Mouse (Mus musculus): ENCODE data around the gene Phospho1.

The Phospho1 gene

GRCm38 (mm10) chr11:95814101-95814500, 10.2 kb upstream of the Phospho1 start:
- no peak for DNase-seq

DNA sequence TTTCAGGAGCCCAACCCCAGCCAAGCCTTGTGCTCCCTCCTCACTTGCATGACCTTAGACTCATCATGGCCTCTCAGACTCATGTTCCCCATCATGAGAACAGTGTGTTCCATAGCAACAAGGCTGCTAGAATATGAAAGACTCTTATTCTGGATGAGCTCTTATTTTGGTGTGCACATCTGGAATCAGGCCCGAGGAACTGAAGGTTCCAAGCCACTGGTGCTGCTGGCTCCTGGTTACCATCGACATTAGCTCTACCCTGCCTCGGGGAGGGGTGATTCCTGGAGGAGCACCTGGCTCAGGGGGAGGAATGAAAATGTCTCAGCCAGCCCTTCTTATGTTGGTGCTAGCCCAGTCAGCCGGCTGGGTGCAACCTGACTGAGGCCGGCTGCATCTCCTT, 9.4 kb upstream of the Phospho1 start:
- no peak for DNase-seq

GRCm38 (mm10) chr11:95815412-95815811, 8.9 kb upstream of the Phospho1 start:
- DNase-seq, result no peak

DNA sequence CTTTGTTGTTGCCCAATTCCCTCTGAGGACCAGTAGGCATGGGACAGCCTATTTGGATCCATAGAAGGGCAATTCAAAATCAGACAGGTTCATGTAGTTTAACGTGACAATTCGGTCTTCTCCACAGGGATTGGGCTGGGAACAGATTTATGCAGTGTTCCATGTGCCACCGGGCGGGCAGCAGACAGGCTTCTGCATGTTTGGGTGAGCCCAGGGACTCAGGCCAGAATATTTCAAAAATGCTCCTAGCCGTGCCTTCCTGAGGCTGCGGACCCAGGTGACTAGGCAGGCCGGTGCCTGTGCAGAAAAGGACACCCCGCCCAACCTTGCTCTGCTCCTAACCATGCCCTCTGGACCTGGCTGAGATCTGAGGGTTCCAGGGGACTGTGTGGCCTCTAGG, 5.2 kb upstream of the Phospho1 start:
- peak in 1 of 2 experiments; percentile 71 for DNase-seq

DNA sequence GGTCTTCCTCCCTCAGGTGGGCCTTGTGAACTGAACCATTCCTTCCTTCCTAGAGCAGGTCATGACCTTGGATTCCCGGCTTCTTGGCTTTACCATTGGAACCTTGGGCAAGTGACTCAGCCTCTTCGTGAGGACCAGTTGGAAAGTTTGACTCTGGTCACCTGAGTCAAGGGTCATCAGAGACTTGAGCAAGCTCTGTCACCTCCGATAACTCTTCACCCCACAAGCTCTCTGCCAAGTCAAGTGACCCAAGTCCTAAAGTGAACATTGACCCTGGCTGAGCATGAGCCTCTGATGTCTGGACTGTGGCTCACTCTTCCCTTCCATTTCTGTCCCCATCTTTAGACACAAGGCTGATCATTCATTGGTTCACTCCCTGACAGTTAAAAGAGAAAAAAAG, 2.8 kb upstream of the Phospho1 start:
- DNase-seq, result no peak

DNA sequence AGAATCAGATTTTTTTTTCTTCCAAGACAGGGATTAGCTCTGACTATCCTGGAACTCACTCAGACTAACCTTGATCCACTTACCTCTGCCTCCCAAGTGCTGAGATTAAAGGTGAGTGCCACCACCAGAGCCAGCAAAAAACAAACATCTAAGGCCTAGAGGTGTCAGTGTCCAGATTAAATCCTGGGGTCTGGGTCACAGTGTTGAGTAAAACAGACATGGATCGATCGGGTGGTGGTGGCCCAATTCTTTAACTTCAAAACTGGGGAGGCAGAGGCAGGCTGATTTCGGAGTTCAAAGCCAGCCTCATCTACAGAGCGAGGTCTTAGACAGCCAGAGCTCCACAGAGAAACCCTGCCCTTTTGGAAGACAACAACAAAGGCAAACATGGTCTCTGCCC, 1.9 kb upstream of the Phospho1 start:
- no peak for DNase-seq

GRCm38 (mm10) chr11:95824877-95825243, 561 bp downstream of the Phospho1 start:
- peak; percentile 57 to 75 for DNase-seq

DNA sequence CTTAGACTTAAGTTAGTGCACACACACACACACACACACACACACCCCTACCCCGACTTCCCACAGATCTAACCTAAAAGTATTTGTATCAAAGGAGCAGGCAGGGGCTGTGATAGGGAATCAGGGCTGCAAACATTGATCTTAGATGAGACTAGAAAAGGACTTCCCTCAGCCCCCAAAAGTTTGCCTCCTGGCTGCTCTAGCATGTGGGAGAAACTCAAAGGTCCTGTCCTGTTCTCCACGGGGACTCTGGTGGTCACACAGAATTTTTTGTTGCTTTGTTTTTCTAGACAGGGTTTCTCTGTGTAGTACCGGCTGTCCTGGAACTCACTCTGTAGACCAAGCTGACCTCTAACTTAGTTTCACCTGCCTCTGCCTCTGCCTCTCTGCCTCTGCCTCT, 1.3 kb downstream of the Phospho1 start:
- DNase-seq, result no peak

DNA sequence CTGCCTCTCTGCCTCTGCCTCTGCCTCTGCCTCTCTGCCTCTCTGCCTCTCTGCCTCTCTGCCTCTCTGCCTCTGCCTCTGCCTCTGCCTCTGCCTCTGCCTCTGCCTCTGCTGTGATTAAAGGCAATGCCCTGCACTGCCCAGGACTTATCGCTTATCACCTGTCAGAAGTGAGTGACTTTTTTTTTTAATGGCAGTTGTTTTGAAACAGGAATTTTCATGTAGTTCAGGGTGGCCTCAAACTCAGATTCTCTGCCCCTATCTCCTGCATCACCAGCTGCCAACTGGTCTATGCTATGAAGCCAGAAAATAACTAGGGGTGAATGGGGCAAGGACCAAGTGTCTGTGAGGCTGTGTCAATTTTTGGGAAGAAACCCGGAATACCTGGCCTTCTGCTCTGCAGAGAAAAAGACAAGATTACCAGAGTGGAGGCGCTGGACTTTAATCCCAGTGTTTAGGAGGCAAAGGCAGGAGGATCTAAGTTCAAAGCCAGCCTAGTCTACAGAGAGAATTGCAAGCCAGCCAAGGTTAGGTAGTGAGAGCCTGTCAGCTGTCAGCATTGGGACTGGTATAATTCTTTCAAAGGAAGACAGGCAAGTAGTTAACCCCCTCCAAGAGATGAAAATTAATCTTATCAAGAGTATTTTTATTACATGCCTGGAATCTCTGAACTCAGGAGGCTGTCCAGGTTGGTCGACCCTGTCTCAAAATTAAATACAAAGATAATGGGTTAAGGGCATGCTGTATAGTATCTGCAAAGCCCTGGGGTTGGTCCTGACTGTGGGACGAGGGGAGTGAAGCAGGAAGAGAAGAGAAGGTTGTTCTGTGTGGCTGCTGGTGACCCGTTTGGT, 2.2 kb downstream of the Phospho1 start:
- no peak for DNase-seq

- DNase-seq, result no peak
Observed at GRCm38 (mm10) chr11:95827168-95827447, 2.8 kb downstream of the Phospho1 start.

DNA sequence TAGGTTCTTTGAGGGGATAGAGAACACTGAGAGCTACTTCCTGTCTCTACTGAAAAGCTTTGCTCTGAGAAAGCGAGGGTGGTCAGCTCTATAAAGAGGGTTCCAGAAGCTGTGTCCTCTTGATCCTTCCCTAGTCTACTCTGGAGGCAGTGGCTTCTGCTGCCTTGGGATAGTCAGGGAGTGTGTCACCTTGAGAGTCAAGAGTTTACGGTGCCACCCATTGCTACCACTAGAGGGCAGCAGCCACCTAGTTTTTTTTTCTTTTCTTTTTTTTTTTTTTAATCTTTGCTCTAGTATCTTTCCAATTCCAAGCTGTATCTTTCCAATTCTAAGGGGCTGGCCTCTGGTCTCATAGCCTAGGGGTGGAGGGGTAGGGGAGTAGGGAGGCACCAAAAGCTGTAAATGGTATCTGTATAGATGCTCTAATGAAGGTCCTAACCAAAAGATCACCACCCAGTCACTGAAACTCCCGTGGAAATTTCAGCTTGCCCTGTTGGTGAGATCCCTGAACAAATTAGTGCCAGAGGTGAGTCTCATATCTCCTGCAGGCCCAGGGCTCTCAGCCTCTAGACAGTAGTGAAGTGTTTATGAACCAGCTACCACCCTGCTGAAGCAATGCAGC, 3.3 kb downstream of the Phospho1 start:
- peak; percentile 75 to 84 for DNase-seq

DNA sequence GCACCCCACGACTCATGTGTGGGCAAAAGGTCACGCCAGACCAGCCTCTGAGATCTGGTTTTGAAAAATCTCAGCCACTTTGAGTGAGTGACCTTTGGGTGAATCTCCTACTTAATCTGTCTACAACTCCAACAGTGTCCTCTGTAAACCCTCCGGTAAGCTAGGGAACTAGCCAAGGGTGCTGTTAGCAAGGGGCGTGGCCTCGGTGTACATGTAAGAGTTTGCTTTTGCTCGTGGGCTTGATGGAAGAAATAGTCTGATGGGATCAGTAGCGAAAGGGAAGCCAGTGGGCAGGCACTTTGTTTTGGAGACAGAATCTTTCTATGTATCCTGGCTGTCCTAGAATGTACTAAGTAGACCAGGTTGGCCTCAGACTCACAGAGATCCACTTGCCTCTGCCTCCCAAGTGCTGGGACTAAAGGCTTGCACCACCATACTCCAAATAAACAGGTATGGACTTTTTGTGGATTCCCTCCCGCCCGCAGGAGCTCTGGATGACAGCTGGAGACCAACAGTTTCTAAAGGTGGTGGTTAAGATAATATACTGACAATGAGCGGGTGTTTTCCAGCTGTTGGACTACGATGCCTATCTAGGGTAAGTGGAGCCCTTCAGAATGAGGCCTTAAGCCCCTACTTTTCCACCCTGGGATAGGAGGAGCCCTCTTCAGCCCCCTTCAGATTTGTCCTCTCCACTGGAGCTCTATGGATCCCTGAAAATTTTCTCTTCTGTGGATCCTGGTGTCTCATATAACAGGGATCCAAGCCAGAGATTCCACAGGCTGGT, 4.1 kb downstream of the Phospho1 start:
- peak in 1 of 2 experiments; percentile 31 for DNase-seq

GRCm38 (mm10) chr11:95829526-95830050, 5.3 kb downstream of the Phospho1 start:
- peak in 1 of 2 experiments; percentile 39 for DNase-seq

DNA sequence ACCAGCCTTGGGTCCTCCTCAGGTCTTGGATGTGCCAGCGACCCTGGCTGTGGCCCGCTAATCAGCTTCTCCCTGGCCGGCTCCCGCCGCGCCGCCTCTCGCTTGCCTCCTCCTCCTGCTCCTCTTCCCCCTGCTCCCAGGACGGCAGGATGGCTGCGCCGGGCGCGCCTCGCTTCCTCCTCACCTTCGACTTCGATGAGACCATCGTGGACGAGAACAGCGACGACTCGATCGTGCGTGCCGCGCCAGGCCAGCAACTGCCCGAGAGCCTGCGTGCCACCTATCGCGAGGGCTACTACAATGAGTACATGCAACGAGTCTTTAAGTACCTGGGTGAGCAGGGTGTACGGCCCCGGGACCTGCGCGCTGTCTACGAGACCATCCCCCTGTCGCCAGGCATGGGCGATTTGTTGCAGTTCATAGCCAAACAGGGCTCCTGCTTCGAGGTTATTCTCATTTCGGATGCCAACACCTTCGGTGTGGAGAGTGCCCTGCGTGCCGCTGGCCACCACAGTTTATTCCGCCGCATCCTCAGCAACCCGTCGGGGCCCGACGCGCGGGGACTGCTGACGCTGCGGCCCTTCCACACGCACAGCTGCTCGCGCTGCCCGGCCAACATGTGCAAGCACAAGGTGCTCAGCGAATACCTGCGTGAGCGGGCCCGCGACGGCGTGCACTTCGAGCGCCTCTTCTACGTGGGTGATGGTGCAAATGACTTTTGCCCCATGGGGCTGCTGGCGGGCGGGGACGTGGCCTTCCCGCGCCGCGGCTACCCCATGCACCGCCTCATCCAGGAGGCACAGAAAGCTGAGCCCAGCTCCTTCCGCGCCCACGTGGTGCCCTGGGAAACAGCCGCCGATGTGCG, 6.3 kb downstream of the Phospho1 start:
- peak in 1 of 2 experiments; percentile 58 for DNase-seq

DNA sequence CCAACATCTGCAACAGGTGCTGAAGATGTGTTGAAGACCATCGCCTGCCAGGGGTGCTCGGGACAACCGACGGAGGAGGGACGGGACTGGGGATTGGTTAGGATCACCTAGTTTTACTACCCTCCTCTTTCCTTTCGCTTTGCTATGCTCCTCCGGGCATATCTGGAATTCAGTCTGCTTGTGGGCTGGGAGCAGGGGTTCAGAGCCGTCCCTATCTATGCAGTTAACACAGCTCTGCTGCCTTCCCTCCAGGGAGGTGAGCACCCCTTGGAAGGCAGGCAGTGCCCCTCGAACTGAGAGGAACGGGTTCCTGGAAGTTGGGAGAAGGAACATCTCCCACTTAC, 6.9 kb downstream of the Phospho1 start:
- no peak for DNase-seq

DNA sequence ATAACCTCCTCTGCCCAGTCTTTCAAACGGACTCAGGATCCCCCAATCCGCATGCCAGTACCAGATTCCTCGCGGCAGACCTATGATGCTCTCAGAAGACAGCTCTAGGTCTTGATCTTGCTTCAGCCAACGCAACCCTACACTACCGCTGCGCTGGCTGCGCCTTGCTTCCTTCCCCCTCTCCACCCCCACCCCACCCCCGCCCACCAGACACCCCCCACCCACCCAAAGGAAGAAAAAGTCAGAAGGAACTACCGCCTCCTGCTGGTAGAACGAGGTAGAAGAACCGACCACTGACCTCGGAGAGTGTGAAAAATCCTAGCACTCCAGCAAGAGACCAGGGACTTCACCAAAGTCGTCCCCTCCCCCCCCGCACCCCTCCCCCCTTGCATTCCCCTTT, 7.3 kb downstream of the Phospho1 start:
- peak in 1 of 2 experiments; percentile 31 for DNase-seq

- DNase-seq, result peak in 1 of 2 experiments; percentile 32
Observed at GRCm38 (mm10) chr11:95832129-95833005, 8.1 kb downstream of the Phospho1 start.

DNA sequence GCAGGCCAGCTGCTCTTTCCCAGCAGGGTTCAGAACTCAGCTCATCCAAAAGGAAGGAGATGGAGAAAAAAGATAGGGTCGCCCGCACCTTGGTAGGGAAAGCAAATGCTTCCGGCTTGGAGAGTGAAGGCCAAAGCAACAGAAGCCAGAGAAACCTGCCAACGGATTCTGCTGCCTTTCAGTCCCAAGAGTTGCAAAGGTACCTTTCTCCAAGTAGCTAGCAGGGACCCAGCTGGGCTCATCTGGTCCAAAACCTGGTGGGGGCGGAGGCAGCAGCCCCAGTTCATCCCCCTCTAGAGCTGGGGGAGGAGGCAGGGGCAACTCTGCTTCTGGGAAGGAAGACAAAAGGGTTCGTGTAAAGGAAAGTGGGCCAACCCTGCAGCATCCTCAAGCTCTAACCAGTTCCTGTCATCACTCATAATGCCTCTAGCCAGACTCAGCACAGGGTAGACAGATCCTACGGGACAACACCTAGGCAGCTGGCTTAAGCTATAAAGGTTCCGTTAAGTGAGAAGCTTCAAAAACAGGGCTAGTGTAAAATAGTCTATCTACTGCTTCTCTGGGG, 8.8 kb downstream of the Phospho1 start:
- peak in 1 of 2 experiments; percentile 29 for DNase-seq

- DNase-seq, result peak in 1 of 2 experiments; percentile 44
Observed at GRCm38 (mm10) chr11:95833631-95834142, 9.4 kb downstream of the Phospho1 start.

DNA sequence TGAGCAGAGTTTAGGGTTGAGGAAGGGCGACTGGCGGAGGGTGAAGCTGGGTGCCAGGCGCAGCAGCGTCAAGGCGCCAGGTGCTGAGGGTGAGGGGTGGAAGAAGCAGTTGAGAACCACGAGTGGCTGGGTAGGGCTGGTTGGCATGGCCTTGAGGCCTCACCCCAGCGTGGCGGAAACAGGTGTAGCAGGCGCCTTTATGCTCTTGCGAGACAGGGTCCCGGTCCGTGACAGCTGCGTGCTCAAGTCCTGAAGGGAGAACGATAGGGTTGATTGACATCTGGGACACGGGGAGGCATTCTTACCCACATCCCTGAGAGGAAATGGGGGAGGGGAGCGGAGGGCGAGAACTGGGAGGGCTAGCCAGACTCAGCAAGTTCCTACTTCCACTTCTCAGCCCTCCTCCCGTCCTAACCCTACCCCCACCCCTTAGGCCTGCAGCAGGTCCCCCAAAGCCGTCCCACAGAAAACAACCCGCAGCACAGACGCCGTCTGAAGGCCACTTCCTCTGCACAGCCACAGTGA, 9.9 kb downstream of the Phospho1 start:
- DNase-seq, result peak; percentile 54 to 79

Measured in kidney, postnatal 25 days (tissue).